ENCODE assay signal across 9 mouse cellular contexts in genomic region chrX:10574523-10574922, GRCm38 (mm10).
DNase-seq lines count a peak whose midpoint lies in the region; ATAC-seq and TF ChIP-seq lines count a peak whose summit lies in the region.
"Had no signal": no experiment of that assay in that cellular context is flagged by ENCODE, and none has a peak within 500 bp of the region (broad histone marks: within the 10 kb centered on the region; RNA-seq: fewer than 3 reads in every experiment).

No protein-coding gene starts in this region.

- H3K4me2 ChIP-seq in forebrain, embryonic 14.5 days (ENCODE audit: low read length): no peak overlapping the region
- no peak overlapping the region for H3K4me2 ChIP-seq in forebrain, embryonic 12.5 days
- no peak overlapping the region for H3K4me2 ChIP-seq in lung, embryonic 14.5 days

- 23% methylated on average over 3 of the region's 3 CpGs for WGBS in forebrain, embryonic 14.5 days
- WGBS in forebrain, embryonic 12.5 days: 27% methylated on average over 3 of the region's 3 CpGs
- WGBS in lung, embryonic 14.5 days: 30% methylated on average over 3 of the region's 3 CpGs

- ATAC-seq in forebrain, embryonic 14.5 days: peak; percentile 65; the same call in 1 of the 2 replicates
- no peak for ATAC-seq in forebrain, embryonic 12.5 days (ENCODE audit: low FRiP score)
- ATAC-seq in lung, embryonic 14.5 days (ENCODE audit: insufficient read depth): peak; percentile 56

- no peaks in the 10 kb centered on the region for H3K27me3 ChIP-seq in forebrain, embryonic 14.5 days (replicated peaks; ENCODE audit: control insufficient read depth, insufficient read depth, low read length)
- H3K27me3 ChIP-seq in forebrain, embryonic 12.5 days: no peaks in the 10 kb centered on the region
- H3K27me3 ChIP-seq in lung, embryonic 14.5 days (ENCODE audit: insufficient read depth, low read length): no peaks in the 10 kb centered on the region

- H3K4me3 ChIP-seq in forebrain, embryonic 14.5 days (ENCODE audit: low read depth, low read length): no peak overlapping the region
- H3K4me3 ChIP-seq in forebrain, embryonic 12.5 days (replicated peaks): no peak overlapping the region
- no peak overlapping the region for H3K4me3 ChIP-seq in lung, embryonic 14.5 days (ENCODE audit: low read depth, low read length)
- H3K4me3 ChIP-seq: myocyte had no signal

- 0 out of 2 replicates have a peak overlapping the region, but pooled peaks have one; percentile 39 for H3K27ac ChIP-seq in forebrain, embryonic 14.5 days (ENCODE audit: low read depth, low read length)
- H3K27ac ChIP-seq in forebrain, embryonic 12.5 days: no peak overlapping the region
- H3K27ac ChIP-seq in lung, embryonic 14.5 days (ENCODE audit: low read depth): peak overlapping the region; percentile 50; the same call in 1 of the 2 replicates

- DNase-seq in forebrain, embryonic 14.5 days (ENCODE audit: low spot score): peak; percentile 72
- peak; percentile 29 for DNase-seq in 3T3-L1 (ENCODE audit: low read depth, low spot score)
- peak; percentile 58 for DNase-seq in cerebellum, adult 9-10 months
- DNase-seq in heart, postnatal 36 days: peak; percentile 12 to 21
- DNase-seq in lung, embryonic 14.5 days: peak; percentile 49
- DNase-seq in embryo, embryonic 10.5 days (ENCODE audit: low spot score): no peak
- DNase-seq in thymus, postnatal 14 days: no peak

- no peaks in the 10 kb centered on the region for H3K9me3 ChIP-seq in forebrain, embryonic 14.5 days (replicated peaks; ENCODE audit: control insufficient read depth, low read length)
- H3K9me3 ChIP-seq in forebrain, embryonic 12.5 days: no peaks in the 10 kb centered on the region
- no peaks in the 10 kb centered on the region for H3K9me3 ChIP-seq in lung, embryonic 14.5 days (ENCODE audit: low read depth, low read length)

- H3K36me3 ChIP-seq in forebrain, embryonic 14.5 days (ENCODE audit: control insufficient read depth, insufficient read depth, low read length): no peaks in the 10 kb centered on the region
- H3K36me3 ChIP-seq in forebrain, embryonic 12.5 days (replicated peaks): no peaks in the 10 kb centered on the region
- no peaks in the 10 kb centered on the region for H3K36me3 ChIP-seq in lung, embryonic 14.5 days (ENCODE audit: insufficient read depth)

- H3K4me1 ChIP-seq in forebrain, embryonic 14.5 days (ENCODE audit: control insufficient read depth, insufficient read depth, low read length): 0 out of 2 replicates have a peak, but pooled peaks cover 8% of the 10 kb centered on the region
- H3K4me1 ChIP-seq in forebrain, embryonic 12.5 days: no peaks in the 10 kb centered on the region
- 0 out of 2 replicates have a peak, but pooled peaks cover 3% of the 10 kb centered on the region for H3K4me1 ChIP-seq in lung, embryonic 14.5 days (ENCODE audit: insufficient read depth)

- no peak for TF ChIP-seq CTCF in lung, embryonic 14.5 days (IDR thresholded peaks at IDR 0.05; ENCODE audit: low read depth)

- intact Hi-C loops in heart, postnatal 36 days (cut with DNase I): no loop called here

- no peak overlapping the region for H3K9ac ChIP-seq in forebrain, embryonic 14.5 days (ENCODE audit: low read length)
- no peak overlapping the region for H3K9ac ChIP-seq in forebrain, embryonic 12.5 days
- no peak overlapping the region for H3K9ac ChIP-seq in lung, embryonic 14.5 days

Comparison
In these comparisons a context has a peak if more than half of its experiments do, and no peak if none do; other contexts are left out.
1. DNase-seq: peak in forebrain, embryonic 14.5 days (single experiment), 3T3-L1 (single experiment), cerebellum, adult 9-10 months (single experiment), heart, postnatal 36 days (2 of 2) and lung, embryonic 14.5 days (single experiment); none in embryo, embryonic 10.5 days (single experiment) and thymus, postnatal 14 days (single experiment).